ENCODE assay signal across 18 mouse cellular contexts in genomic region chr6:38257506-38257905, GRCm38 (mm10). TPM values are rescaled to one million over a fixed set of nuclear protein-coding genes. Genes with fewer than 3 reads are reported as not detected.
DNase-seq lines count a peak whose midpoint lies in the region; ATAC-seq and TF ChIP-seq lines count a peak whose summit lies in the region.
"Had no signal": no experiment of that assay in that cellular context is flagged by ENCODE, and none has a peak within 500 bp of the region (broad histone marks: within the 10 kb centered on the region; RNA-seq: fewer than 3 reads in every experiment).

No protein-coding gene starts in this region.

- DNase-seq in left cerebral cortex, adult 2 months (ENCODE audit: extremely low spot score in 1 of 2, low spot score in 2 of 2): no peak
- DNase-seq in left cerebral cortex, postnatal 25 days (ENCODE audit: low spot score in 2 of 2): no peak
- DNase-seq in kidney, adult 9 months: peak; percentile 91
- peak; percentile 30 for DNase-seq in kidney, postnatal 10 days
- DNase-seq in lung, adult 18-20 months: no peak
- DNase-seq in midbrain, embryonic 14.5 days: no peak
- DNase-seq: adrenal gland, adult 2 months; adrenal gland, postnatal 25 days; cerebellum, adult 18-20 months; cerebellum, adult 9-11 months; cerebellum, postnatal 36 days; gastrocnemius, postnatal 14 days; heart, adult 2 months had no signal

- peak overlapping the region; percentile 16; the same call in 1 of the 2 replicates for H3K27ac ChIP-seq in left cerebral cortex, adult 2 months
- no peak overlapping the region for H3K27ac ChIP-seq in midbrain, embryonic 14.5 days (replicated peaks; ENCODE audit: low read depth, low read length)
- H3K27ac ChIP-seq: embryonic facial prominence, embryonic 13.5 days; forebrain, embryonic 12.5 days; heart, adult 2 months; hindbrain, embryonic 10.5 days had no signal

- H3K4me1 ChIP-seq in midbrain, embryonic 14.5 days (ENCODE audit: control insufficient read depth, insufficient read depth, low read length): peaks cover 11% of the 10 kb centered on the region

- no peak overlapping the region for H3K9ac ChIP-seq in midbrain, embryonic 14.5 days (replicated peaks; ENCODE audit: low read length)
- H3K9ac ChIP-seq: embryonic facial prominence, embryonic 13.5 days; forebrain, embryonic 12.5 days; heart, embryonic 12.5 days had no signal

- no peak overlapping the region for H3K4me3 ChIP-seq in left cerebral cortex, adult 2 months
- H3K4me3 ChIP-seq in midbrain, embryonic 14.5 days (replicated peaks; ENCODE audit: low read depth, low read length): no peak overlapping the region
- H3K4me3 ChIP-seq: embryonic facial prominence, embryonic 13.5 days; forebrain, embryonic 12.5 days; heart, adult 2 months; heart, embryonic 12.5 days; hindbrain, embryonic 10.5 days had no signal

- TF ChIP-seq CTCF in left cerebral cortex, adult 2 months (IDR thresholded peaks at IDR 0.05): no peak

- H3K4me2 ChIP-seq in midbrain, embryonic 14.5 days (ENCODE audit: low read length): no peak overlapping the region
- H3K4me2 ChIP-seq: embryonic facial prominence, embryonic 13.5 days; forebrain, embryonic 12.5 days; heart, embryonic 12.5 days had no signal

- no peaks in the 10 kb centered on the region for H3K9me3 ChIP-seq in midbrain, embryonic 14.5 days (ENCODE audit: control insufficient read depth, low read length)
- H3K9me3 ChIP-seq: embryonic facial prominence, embryonic 13.5 days; forebrain, embryonic 12.5 days; heart, embryonic 12.5 days; hindbrain, embryonic 10.5 days had no signal

- intact Hi-C loops in left cerebral cortex, adult 2 months (cut with DNase I): no loop called here
- intact Hi-C loops in left cerebral cortex, postnatal 25 days (cut with DNase I): no loop called here

- no peaks in the 10 kb centered on the region for H3K36me3 ChIP-seq in midbrain, embryonic 14.5 days (ENCODE audit: control insufficient read depth, insufficient read depth, low read length)
- H3K36me3 ChIP-seq: embryonic facial prominence, embryonic 13.5 days; forebrain, embryonic 12.5 days; heart, embryonic 12.5 days; hindbrain, embryonic 10.5 days had no signal

- ATAC-seq in midbrain, embryonic 14.5 days (ENCODE audit: low FRiP score, low TSS enrichment): no peak
- ATAC-seq: forebrain, embryonic 16.5 days had no signal

- no peaks in the 10 kb centered on the region for H3K27me3 ChIP-seq in midbrain, embryonic 14.5 days (ENCODE audit: control insufficient read depth, insufficient read depth, low read length)
- H3K27me3 ChIP-seq: embryonic facial prominence, embryonic 13.5 days; heart, embryonic 12.5 days had no signal

- 95% methylated on average over 8 of the region's 8 CpGs for WGBS in midbrain, embryonic 14.5 days

RNA-seq across cellular contexts. Expression of gene D630045J12Rik, which starts 3.7 kb away (rescaled TPM):
- total RNA-seq in left cerebral cortex, adult 2 months (2021): 10 to 100 TPM; 46.0 to 49.9 TPM
- total RNA-seq in left cerebral cortex, postnatal 25 days (2021): 10 to 100 TPM; 41.4 to 48.7 TPM
- polyA plus RNA-seq in midbrain, embryonic 14.5 days (2014; fragmentation: Nextera tagmentation; extraction: Ambion mirVana): 19.6 and 21.5 TPM in 2 replicates

RNA-seq across cellular contexts. Expression of gene Zc3hav1l, which starts 41.6 kb away (rescaled TPM):
- total RNA-seq in left cerebral cortex, adult 2 months (2021): 1 to 10 TPM; 3.2 to 3.4 TPM
- 1 to 10 TPM; 3.1 TPM for total RNA-seq in left cerebral cortex, postnatal 25 days (2021)
- 8.1 and 10.2 TPM in 2 replicates for polyA plus RNA-seq in midbrain, embryonic 14.5 days (2014; fragmentation: Nextera tagmentation; extraction: Ambion mirVana)

Comparison
In these comparisons a context has a peak if more than half of its experiments do, and no peak if none do; other contexts are left out.
1. DNase-seq: peak in kidney, adult 9 months (single experiment) and kidney, postnatal 10 days (single experiment); none in left cerebral cortex, adult 2 months (0 of 2), left cerebral cortex, postnatal 25 days (0 of 2), lung, adult 18-20 months (0 of 2) and midbrain, embryonic 14.5 days (single experiment).